Comparison of ENCODE assay signal across 8 mouse cellular contexts in genomic region chr6:81965296-81966067, GRCm38 (mm10). TPM values are rescaled to one million over a fixed set of nuclear protein-coding genes. Genes with fewer than 3 reads are reported as not detected.
A peak's percentile ranks its signal among the peaks of the same experiment; 100 is the strongest.
DNase-seq lines count a peak whose midpoint lies in the region; ATAC-seq and TF ChIP-seq lines count a peak whose summit lies in the region.

Mrpl19 (minus strand) TSS chr6:81965958.

- TF ChIP-seq EP300 in MEL (IDR thresholded peaks at IDR 0.05; ENCODE audit: low read depth in 1 of 2, low read length in 2 of 2) = no peak

- peaks cover 15% of the 10 kb centered on the region for H3K79me2 ChIP-seq in MEL (ENCODE audit: control insufficient read depth, insufficient read depth, low read length, poor library complexity)

- DNase-seq in MEL (ENCODE audit: low read depth, low spot score) = peak; percentile 93
- DNase-seq in cerebellum, adult 2 months = peak; percentile 94 to 95
- peak; percentile 85 for DNase-seq in forelimb bud, embryonic 11.5 days (ENCODE audit: low read depth, low spot score)
- peak; percentile 80 for DNase-seq in layer of hippocampus, adult 9-10 months (ENCODE audit: low spot score)
- DNase-seq in ovary, postnatal 10 days (ENCODE audit: low spot score) = peak; percentile 67
- DNase-seq in thymus, postnatal 10 days (ENCODE audit: low spot score in 2 of 2) = peak; percentile 87 to 92

- H3K4me2 ChIP-seq in lung, embryonic 16.5 days (ENCODE audit: low read depth, low read length) = peak within 1 kb of the TSS; percentile 85

- TF ChIP-seq RAD21 in MEL (IDR thresholded peaks at IDR 0.05; ENCODE audit: low read depth, low read length) = no peak

- H3K36me3 ChIP-seq in MEL (ENCODE audit: control insufficient read depth in 1 of 2, insufficient read depth in 2 of 2, low read length in 2 of 2) = peaks cover 3 to 9% of the 10 kb centered on the region in 2 experiments
- peaks cover 16% of the 10 kb centered on the region; the same call in 1 of the 2 replicates for H3K36me3 ChIP-seq in lung, embryonic 16.5 days (ENCODE audit: control insufficient read depth, insufficient read depth, low read length)

- no peak for TF ChIP-seq CTCF in MEL (IDR thresholded peaks at IDR 0.05 in 2 of 3, conservative IDR thresholded peaks at IDR 0.05 in 1 of 3; ENCODE audit: control insufficient read depth in 1 of 3, insufficient read depth in 1 of 3, low read depth in 2 of 3, low read length in 3 of 3, poor library complexity in 1 of 3, severe bottlenecking in 1 of 3)
- TF ChIP-seq CTCF in cerebellum, adult 2 months (IDR thresholded peaks at IDR 0.05; ENCODE audit: borderline replicate concordance, insufficient read depth, low read depth, low read length) = no peak

- WGBS in cerebellum, adult 2 months = under 1% methylated on average over 44 of the region's 44 CpGs
- under 1% methylated on average over 44 of the region's 44 CpGs for WGBS in lung, embryonic 16.5 days

- peaks cover 0 to 4% of the 10 kb centered on the region in 2 experiments; a peak in 1 of 4 replicates for H3K4me1 ChIP-seq in MEL (ENCODE audit: control insufficient read depth in 1 of 2, insufficient read depth in 2 of 2, low read length in 2 of 2)
- no peaks in the 10 kb centered on the region for H3K4me1 ChIP-seq in cerebellum, adult 2 months (ENCODE audit: control insufficient read depth, insufficient read depth, low read length)
- H3K4me1 ChIP-seq in lung, embryonic 16.5 days (replicated peaks; ENCODE audit: control insufficient read depth, insufficient read depth, low read length) = peaks cover 8% of the 10 kb centered on the region

- H3K27ac ChIP-seq in MEL (ENCODE audit: control insufficient read depth, low read depth, low read length) = peak within 1 kb of the TSS; percentile 53
- peak within 1 kb of the TSS; percentile 35; the same call in 1 of the 2 replicates for H3K27ac ChIP-seq in cerebellum, adult 2 months (ENCODE audit: insufficient read depth, low read length)
- H3K27ac ChIP-seq in lung, embryonic 16.5 days (ENCODE audit: low read length) = no peak within 1 kb of the TSS

- peak in 1 of 2 experiments; percentile 69; a peak in 2 of 4 replicates for TF ChIP-seq POLR2A in MEL (IDR thresholded peaks at IDR 0.05; ENCODE audit: control insufficient read depth in 1 of 2, insufficient read depth in 1 of 2, low read depth in 1 of 2, low read length in 2 of 2, poor library complexity in 1 of 2)
- peak; percentile 36; the same call in 1 of the 2 replicates for TF ChIP-seq POLR2A in cerebellum, adult 2 months (IDR thresholded peaks at IDR 0.05; ENCODE audit: borderline replicate concordance, insufficient read depth, low read length)

- no peaks in the 10 kb centered on the region for H3K9me3 ChIP-seq in MEL (replicated peaks; ENCODE audit: insufficient read depth, low read length)
- no peaks in the 10 kb centered on the region for H3K9me3 ChIP-seq in lung, embryonic 16.5 days (ENCODE audit: control insufficient read depth, low read length)

- H3K4me3 ChIP-seq in MEL (ENCODE audit: control insufficient read depth in 1 of 2, insufficient read depth in 1 of 2, low read depth in 2 of 2, low read length in 2 of 2) = peak within 1 kb of the TSS; percentile 84 to 91
- H3K4me3 ChIP-seq in cerebellum, adult 2 months (replicated peaks; ENCODE audit: insufficient read depth, low read depth, low read length) = peak within 1 kb of the TSS; percentile 93
- H3K4me3 ChIP-seq in lung, embryonic 16.5 days (ENCODE audit: low read length) = peak within 1 kb of the TSS; percentile 60

- peak; percentile 98 to 99 for ATAC-seq in hematopoietic stem cell, adult 5-6 weeks (replicated peaks in 1 of 2; ENCODE audit: insufficient read depth in 1 of 2, low FRiP score in 2 of 2, low TSS enrichment in 1 of 2, low read depth in 1 of 2, poor library complexity in 2 of 2, severe bottlenecking in 2 of 2)
- peak; percentile 98 for ATAC-seq in lung, embryonic 16.5 days (ENCODE audit: low read depth)

- peaks cover 0 to 2% of the 10 kb centered on the region in 2 experiments; a peak in 1 of 4 replicates for H3K27me3 ChIP-seq in MEL (ENCODE audit: control insufficient read depth in 1 of 2, insufficient read depth in 2 of 2, low read length in 2 of 2)
- no peaks in the 10 kb centered on the region for H3K27me3 ChIP-seq in cerebellum, adult 2 months (ENCODE audit: control insufficient read depth, insufficient read depth, low read length)
- no peaks in the 10 kb centered on the region for H3K27me3 ChIP-seq in lung, embryonic 16.5 days (ENCODE audit: control insufficient read depth, insufficient read depth, low read depth, low read length)

- H3K9ac ChIP-seq in MEL (ENCODE audit: control insufficient read depth, low read depth, low read length, poor library complexity, severe bottlenecking) = peak within 1 kb of the TSS; percentile 90
- peak within 1 kb of the TSS; percentile 76 for H3K9ac ChIP-seq in lung, embryonic 16.5 days (ENCODE audit: low read length)

TF ChIP-seq in MEL, 35 proteins besides CTCF, POLR2A, EP300 and RAD21:
- TF ChIP-seq NRF1 (IDR thresholded peaks at IDR 0.05; ENCODE audit: insufficient read depth, low read depth, low read length, poor library complexity, severe bottlenecking) (0 out of 2 replicates have a peak, but pooled peaks have one; percentile 45), JUND (IDR thresholded peaks at IDR 0.05; ENCODE audit: low read depth, low read length) (no peak), TBP (IDR thresholded peaks at IDR 0.05; ENCODE audit: low read depth, low read length) (peak; percentile 79), MAZ (IDR thresholded peaks at IDR 0.05; ENCODE audit: low read depth, low read length) (peak; percentile 64; the same call in 1 of the 2 replicates), MYC (IDR thresholded peaks at IDR 0.05; ENCODE audit: low read depth, low read length) (peak; percentile 88), CHD1 (IDR thresholded peaks at IDR 0.05; ENCODE audit: low read depth, low read length) (no peak), HCFC1 (IDR thresholded peaks at IDR 0.05; ENCODE audit: low read depth, low read length) (peak; percentile 100), MXI1 (IDR thresholded peaks at IDR 0.05; ENCODE audit: low read depth, low read length) (peak; percentile 88; the same call in 1 of the 2 replicates), ZMIZ1 (IDR thresholded peaks at IDR 0.05; ENCODE audit: low read depth, low read length) (0 out of 2 replicates have a peak, but pooled peaks have one; percentile 27), KAT2A (conservative IDR thresholded peaks at IDR 0.05; ENCODE audit: low read depth, low read length) (peak; percentile 98), GABPA (IDR thresholded peaks at IDR 0.05; ENCODE audit: low read depth, low read length) (no peak), USF2 (IDR thresholded peaks at IDR 0.05; ENCODE audit: borderline replicate concordance in 1 of 2, insufficient read depth in 1 of 2, low read depth in 1 of 2, low read length in 2 of 2) (no peak), SIN3A (IDR thresholded peaks at IDR 0.05; ENCODE audit: low read length) (peak; percentile 96), POLR2AphosphoS2 (IDR thresholded peaks at IDR 0.05; ENCODE audit: low read length) (no peak), TCF12 (IDR thresholded peaks at IDR 0.05; ENCODE audit: low read depth, low read length) (peak; percentile 75), MAX (IDR thresholded peaks at IDR 0.05; ENCODE audit: low read length) (peak; percentile 80), CHD2 (IDR thresholded peaks at IDR 0.05; ENCODE audit: low read length) (peak; percentile 38; the same call in 1 of the 2 replicates), ZNF384 (IDR thresholded peaks at IDR 0.05; ENCODE audit: low read depth, low read length) (0 out of 2 replicates have a peak, but pooled peaks have one; percentile 24), ELF1 (IDR thresholded peaks at IDR 0.05; ENCODE audit: low read depth, low read length) (peak; percentile 80), NELFE (IDR thresholded peaks at IDR 0.05; ENCODE audit: low read depth, low read length) (peak; percentile 45)

RNA-seq across cellular contexts. Expression of gene Mrpl19, which starts in this region (rescaled TPM):
- total RNA-seq in MEL (2012; rRNA removed) = 36.6 and 39.3 TPM in 2 replicates
- 10 to 100 TPM in 1 of 2 experiments, not detected in 1; 89.0 TPM for polyA plus RNA-seq in MEL (2012; ENCODE audit: insufficient read depth in 1 of 2, insufficient read length in 2 of 2, low read depth in 1 of 2, low replicate concordance in 2 of 2, missing spikeins in 1 of 2)
- polyA plus RNA-seq in cerebellum, adult 2 months (2012; rRNA removed) = 14.8 and 16.1 TPM in 2 replicates
- 14.0 and 31.5 TPM in 2 replicates for total RNA-seq in hematopoietic stem cell, adult 5-6 weeks (2017)
- 32.4 and 44.3 TPM in 2 replicates for polyA plus RNA-seq in lung, embryonic 16.5 days (2015; fragmentation: Nextera tagmentation; extraction: Ambion mirVana)
